Mouse (Mus musculus) ovary, postnatal 10 days (tissue): ENCODE data around the gene Dguok.

Experiments used
- DNase-seq: peaks from one replicate; pipeline ENCODE4 v3.0.0; 2022; ENCODE audit warnings: low spot score

The Dguok gene

GRCm38 (mm10) chr6:83455328-83456130, 51.2 kb downstream of the Dguok start:
- no peak for DNase-seq

GRCm38 (mm10) chr6:83453706-83454105, 53.1 kb downstream of the Dguok start:
- DNase-seq = no peak

GRCm38 (mm10) chr6:83450451-83451303, 56.1 kb downstream of the Dguok start:
- DNase-seq = no peak

GRCm38 (mm10) chr6:83449440-83449839, 57.3 kb downstream of the Dguok start:
- no peak for DNase-seq

- DNase-seq = no peak
These were observed 57.9 kb downstream of the Dguok start for GRCm38 (mm10) chr6:83448911-83449310.

GRCm38 (mm10) chr6:83447031-83447430, 59.7 kb downstream of the Dguok start:
- no peak for DNase-seq

- DNase-seq = no peak
These were observed 61.0 kb downstream of the Dguok start for GRCm38 (mm10) chr6:83445796-83446195.

- peak; percentile 60 for DNase-seq
These were observed 63.1 kb downstream of the Dguok start for GRCm38 (mm10) chr6:83443441-83444340.

- no peak for DNase-seq
These were observed 64.1 kb downstream of the Dguok start for GRCm38 (mm10) chr6:83442639-83443038.

- DNase-seq = peak; percentile 82
These were observed 65.3 kb downstream of the Dguok start for GRCm38 (mm10) chr6:83441259-83442061.

GRCm38 (mm10) chr6:83440510-83441258, 66.1 kb downstream of the Dguok start:
- DNase-seq = no peak

GRCm38 (mm10) chr6:83440197-83440509, 66.6 kb downstream of the Dguok start:
- no peak for DNase-seq

GRCm38 (mm10) chr6:83439781-83440180, 67.0 kb downstream of the Dguok start:
- DNase-seq = no peak

- DNase-seq = no peak
These were observed 67.5 kb downstream of the Dguok start for GRCm38 (mm10) chr6:83439119-83439767.

- DNase-seq = no peak
These were observed 68.2 kb downstream of the Dguok start for GRCm38 (mm10) chr6:83438584-83438983.

- DNase-seq = no peak
These were observed 69.0 kb downstream of the Dguok start for GRCm38 (mm10) chr6:83437802-83438201.

- no peak for DNase-seq
These were observed 69.5 kb downstream of the Dguok start for GRCm38 (mm10) chr6:83437225-83437624.

- DNase-seq = no peak
These were observed 70.2 kb downstream of the Dguok start for GRCm38 (mm10) chr6:83436547-83436946.

GRCm38 (mm10) chr6:83435174-83435573, 71.6 kb downstream of the Dguok start:
- DNase-seq = no peak

GRCm38 (mm10) chr6:83433546-83433945, 73.2 kb downstream of the Dguok start:
- no peak for DNase-seq
